Mouse (Mus musculus) myocyte (in vitro differentiated cells): ENCODE results near the gene Cald1.

Experiments
- CEBPB ChIP-seq: IDR thresholded peaks from 2 replicates; pipeline ENCODE4 v1.6.1; 2011; ENCODE audit warnings: mild to moderate bottlenecking, moderate library complexity; ENCODE audit not compliant: poor library complexity, insufficient read depth, severe bottlenecking
- E2F4 ChIP-seq: IDR thresholded peaks from one replicate; pipeline ENCODE4 v1.6.1; 2011; ENCODE audit warnings: mild to moderate bottlenecking, control low read depth, moderate library complexity; ENCODE audit not compliant: insufficient read depth
- MAX ChIP-seq: IDR thresholded peaks from one replicate; pipeline ENCODE4 v1.6.1; 2011; ENCODE audit warnings: low read depth, mild to moderate bottlenecking, control low read depth
- MYOD1 ChIP-seq, 3 experiments: IDR thresholded peaks; one replicate each; pipeline ENCODE4 v1.6.1; 2011; ENCODE audit warnings: control low read depth in 2 of 3, low read depth in 2 of 3, mild to moderate bottlenecking in 2 of 3, moderate library complexity in 1 of 3; ENCODE audit not compliant: insufficient read length in 2 of 3, control insufficient read depth in 1 of 3
- MYOG ChIP-seq, 3 experiments: IDR thresholded peaks; one replicate each; pipeline ENCODE4 v1.6.1; 2011; ENCODE audit warnings: control low read depth in 2 of 3, low read depth in 2 of 3, mild to moderate bottlenecking in 2 of 3; ENCODE audit not compliant: insufficient read length in 2 of 3, control insufficient read depth in 1 of 3, insufficient read depth in 1 of 3
- POLR2A ChIP-seq: IDR thresholded peaks from one replicate; pipeline ENCODE4 v1.6.1; 2011; ENCODE audit warnings: low read depth, mild to moderate bottlenecking, control low read depth, moderate library complexity; ENCODE audit not compliant: insufficient read length
- POLR2AphosphoS2 ChIP-seq: IDR thresholded peaks from one replicate; pipeline ENCODE4 v1.6.1; 2011; ENCODE audit warnings: low read depth, control low read depth; ENCODE audit not compliant: insufficient read length
- REST ChIP-seq: IDR thresholded peaks from one replicate; pipeline ENCODE4 v1.6.1; 2011; ENCODE audit warnings: mild to moderate bottlenecking, control low read depth, moderate library complexity; ENCODE audit not compliant: insufficient read depth, insufficient read length
- SRF ChIP-seq: IDR thresholded peaks from one replicate; pipeline ENCODE4 v1.6.1; 2011; ENCODE audit warnings: low read depth; ENCODE audit not compliant: control insufficient read depth, insufficient read length
- TCF12 ChIP-seq: IDR thresholded peaks from one replicate; pipeline ENCODE4 v1.6.1; 2011; ENCODE audit warnings: mild to moderate bottlenecking, control low read depth; ENCODE audit not compliant: poor library complexity, insufficient read depth, severe bottlenecking
- TCF3 ChIP-seq: IDR thresholded peaks from one replicate; pipeline ENCODE4 v1.6.1; 2011; ENCODE audit warnings: low read depth, control low read depth; ENCODE audit not compliant: insufficient read length
- USF1 ChIP-seq: IDR thresholded peaks from one replicate; pipeline ENCODE4 v1.6.1; 2011; ENCODE audit warnings: low read depth, mild to moderate bottlenecking, control low read depth, moderate library complexity

- TF ChIP-seq MYOD1 (IDR thresholded peaks at IDR 0.05; ENCODE audit: control insufficient read depth in 1 of 3, insufficient read length in 2 of 3, low read depth in 2 of 3) (no peak), POLR2A (no peak), POLR2AphosphoS2 (no peak), TCF12 (no peak), E2F4 (no peak), USF1 (no peak), CEBPB (no peak), MAX (no peak), TCF3 (no peak), MYOG (IDR thresholded peaks at IDR 0.05; ENCODE audit: control insufficient read depth in 1 of 3, insufficient read depth in 1 of 3, insufficient read length in 2 of 3, low read depth in 2 of 3) (no peak), SRF (no peak), REST (no peak)
Observed at GRCm38 (mm10) chr6:34626586-34627245, 28.4 kb downstream of the Cald1 start.
